Mouse (Mus musculus): Measurements from ENCODE around the gene St3gal3. TPM values are rescaled to one million over a fixed set of nuclear protein-coding genes. Genes with fewer than 3 reads are reported as not detected.
A peak's percentile ranks its signal among the peaks of the same experiment; 100 is the strongest.

St3gal3 gene
- polyA plus RNA-seq, 1 experiment from 2014 or later, result 13.6 TPM

- Histone ChIP-seq H3K9me3 (ENCODE audit: control insufficient read depth, low read length) (no peaks in the 10 kb centered on the region), H3K27ac (ENCODE audit: low read depth, low read length) (no peak overlapping the region), H3K27me3 (replicated peaks; ENCODE audit: control insufficient read depth, insufficient read depth, low read length) (no peaks in the 10 kb centered on the region), H3K36me3 (ENCODE audit: control insufficient read depth, insufficient read depth, low read length) (no peaks in the 10 kb centered on the region), H3K4me3 (ENCODE audit: low read length) (no peak overlapping the region), H3K4me1 (ENCODE audit: control insufficient read depth, insufficient read depth, low read depth, low read length) (peaks cover 5% of the 10 kb centered on the region), H3K9ac (ENCODE audit: low read depth, low read length) (no peak overlapping the region), H3K4me2 (ENCODE audit: low read length) (no peak overlapping the region)
- WGBS, result 67% methylated on average over 9 of the region's 9 CpGs
- ATAC-seq, result no peak
Observed at GRCm38 (mm10) chr4:118028994-118029393, 105.7 kb downstream of the St3gal3 start.

GRCm38 (mm10) chr4:118025931-118026330 is 108.8 kb downstream of the St3gal3 start:
- Histone ChIP-seq H3K27me3 (replicated peaks; ENCODE audit: control insufficient read depth, insufficient read depth, low read length) (no peaks in the 10 kb centered on the region), H3K36me3 (ENCODE audit: control insufficient read depth, insufficient read depth, low read length) (no peaks in the 10 kb centered on the region), H3K4me2 (ENCODE audit: low read length) (no peak overlapping the region), H3K9ac (ENCODE audit: low read depth, low read length) (no peak overlapping the region), H3K9me3 (ENCODE audit: control insufficient read depth, low read length) (no peaks in the 10 kb centered on the region), H3K4me1 (ENCODE audit: control insufficient read depth, insufficient read depth, low read depth, low read length) (peaks cover 5% of the 10 kb centered on the region), H3K27ac (ENCODE audit: low read depth, low read length) (no peak overlapping the region), H3K4me3 (ENCODE audit: low read length) (no peak overlapping the region)
- WGBS, result 90% methylated on average over 7 of the region's 7 CpGs
- no peak for ATAC-seq

- ATAC-seq, result no peak
- Histone ChIP-seq H3K9ac (ENCODE audit: low read depth, low read length) (no peak overlapping the region), H3K27ac (ENCODE audit: low read depth, low read length) (no peak overlapping the region), H3K36me3 (ENCODE audit: control insufficient read depth, insufficient read depth, low read length) (no peaks in the 10 kb centered on the region), H3K4me2 (ENCODE audit: low read length) (no peak overlapping the region), H3K27me3 (replicated peaks; ENCODE audit: control insufficient read depth, insufficient read depth, low read length) (no peaks in the 10 kb centered on the region), H3K4me3 (ENCODE audit: low read length) (no peak overlapping the region), H3K4me1 (ENCODE audit: control insufficient read depth, insufficient read depth, low read depth, low read length) (peaks cover 4% of the 10 kb centered on the region), H3K9me3 (ENCODE audit: control insufficient read depth, low read length) (no peaks in the 10 kb centered on the region)
- WGBS, result 90% methylated on average over 7 of the region's 7 CpGs
Observed at GRCm38 (mm10) chr4:118025381-118025780, 109.3 kb downstream of the St3gal3 start.

- Histone ChIP-seq H3K4me1 (ENCODE audit: control insufficient read depth, insufficient read depth, low read depth, low read length) (0 out of 2 replicates have a peak, but pooled peaks cover 5% of the 10 kb centered on the region), H3K27ac (ENCODE audit: low read depth, low read length) (no peak overlapping the region), H3K9ac (ENCODE audit: low read depth, low read length) (no peak overlapping the region), H3K4me2 (ENCODE audit: low read length) (no peak overlapping the region), H3K27me3 (replicated peaks; ENCODE audit: control insufficient read depth, insufficient read depth, low read length) (no peaks in the 10 kb centered on the region), H3K4me3 (ENCODE audit: low read length) (no peak overlapping the region), H3K9me3 (ENCODE audit: control insufficient read depth, low read length) (no peaks in the 10 kb centered on the region), H3K36me3 (ENCODE audit: control insufficient read depth, insufficient read depth, low read length) (no peaks in the 10 kb centered on the region)
- WGBS, result 91% methylated on average over 3 of the region's 3 CpGs
- no peak for ATAC-seq
Observed at GRCm38 (mm10) chr4:118022811-118023210, 111.9 kb downstream of the St3gal3 start.

- 0 out of 2 replicates have a peak, but pooled peaks cover 5% of the 10 kb centered on the region for H3K4me1 ChIP-seq (ENCODE audit: control insufficient read depth, insufficient read depth, low read depth, low read length)
- 84% methylated on average over 4 of the region's 4 CpGs for WGBS
- no peaks in the 10 kb centered on the region for H3K9me3 ChIP-seq (ENCODE audit: control insufficient read depth, low read length)
- H3K27me3 ChIP-seq (replicated peaks; ENCODE audit: control insufficient read depth, insufficient read depth, low read length), result no peaks in the 10 kb centered on the region
- no peak for ATAC-seq
- H3K4me2 ChIP-seq (ENCODE audit: low read length), result no peak overlapping the region
- H3K9ac ChIP-seq (ENCODE audit: low read depth, low read length), result no peak overlapping the region
- H3K4me3 ChIP-seq (ENCODE audit: low read length), result no peak overlapping the region
- H3K36me3 ChIP-seq (ENCODE audit: control insufficient read depth, insufficient read depth, low read length), result no peaks in the 10 kb centered on the region
- no peak overlapping the region for H3K27ac ChIP-seq (ENCODE audit: low read depth, low read length)
Observed at GRCm38 (mm10) chr4:118022406-118022805, 112.3 kb downstream of the St3gal3 start.

GRCm38 (mm10) chr4:118019640-118020039 is 115.1 kb downstream of the St3gal3 start:
- Histone ChIP-seq H3K4me3 (ENCODE audit: low read length) (no peak overlapping the region), H3K27me3 (replicated peaks; ENCODE audit: control insufficient read depth, insufficient read depth, low read length) (no peaks in the 10 kb centered on the region), H3K27ac (ENCODE audit: low read depth, low read length) (no peak overlapping the region), H3K4me1 (ENCODE audit: control insufficient read depth, insufficient read depth, low read depth, low read length) (peaks cover 16% of the 10 kb centered on the region), H3K36me3 (ENCODE audit: control insufficient read depth, insufficient read depth, low read length) (no peaks in the 10 kb centered on the region), H3K9me3 (ENCODE audit: control insufficient read depth, low read length) (no peaks in the 10 kb centered on the region), H3K4me2 (ENCODE audit: low read length) (no peak overlapping the region), H3K9ac (ENCODE audit: low read depth, low read length) (no peak overlapping the region)
- peak; percentile 55; the same call in 1 of the 2 replicates for ATAC-seq
- WGBS, result 65% methylated on average over 8 of the region's 8 CpGs

- Histone ChIP-seq H3K4me1 (ENCODE audit: control insufficient read depth, insufficient read depth, low read depth, low read length) (peaks cover 16% of the 10 kb centered on the region), H3K36me3 (ENCODE audit: control insufficient read depth, insufficient read depth, low read length) (no peaks in the 10 kb centered on the region), H3K27ac (ENCODE audit: low read depth, low read length) (no peak overlapping the region), H3K9me3 (ENCODE audit: control insufficient read depth, low read length) (no peaks in the 10 kb centered on the region), H3K4me2 (ENCODE audit: low read length) (no peak overlapping the region), H3K9ac (ENCODE audit: low read depth, low read length) (no peak overlapping the region), H3K27me3 (replicated peaks; ENCODE audit: control insufficient read depth, insufficient read depth, low read length) (no peaks in the 10 kb centered on the region), H3K4me3 (ENCODE audit: low read length) (no peak overlapping the region)
- 56% methylated on average over 5 of the region's 5 CpGs for WGBS
- ATAC-seq, result peak; percentile 70
Observed at GRCm38 (mm10) chr4:118019218-118019617, 115.5 kb downstream of the St3gal3 start.

GRCm38 (mm10) chr4:118017021-118017805 is 117.5 kb downstream of the St3gal3 start:
- H3K9ac ChIP-seq (ENCODE audit: low read depth, low read length), result no peak overlapping the region
- no peak overlapping the region for H3K4me2 ChIP-seq (ENCODE audit: low read length)
- H3K9me3 ChIP-seq (ENCODE audit: control insufficient read depth, low read length), result no peaks in the 10 kb centered on the region
- H3K27ac ChIP-seq (ENCODE audit: low read depth, low read length), result no peak overlapping the region; the same call in 1 of the 2 replicates
- H3K27me3 ChIP-seq (replicated peaks; ENCODE audit: control insufficient read depth, insufficient read depth, low read length), result no peaks in the 10 kb centered on the region
- H3K36me3 ChIP-seq (ENCODE audit: control insufficient read depth, insufficient read depth, low read length), result no peaks in the 10 kb centered on the region
- H3K4me3 ChIP-seq (ENCODE audit: low read length), result no peak overlapping the region
- peaks cover 16% of the 10 kb centered on the region for H3K4me1 ChIP-seq (ENCODE audit: control insufficient read depth, insufficient read depth, low read depth, low read length)
- WGBS, result 59% methylated on average over 16 of the region's 16 CpGs
- ATAC-seq, result no peak

- Histone ChIP-seq H3K4me2 (ENCODE audit: low read length) (no peak overlapping the region), H3K27me3 (replicated peaks; ENCODE audit: control insufficient read depth, insufficient read depth, low read length) (no peaks in the 10 kb centered on the region), H3K9me3 (ENCODE audit: control insufficient read depth, low read length) (no peaks in the 10 kb centered on the region), H3K27ac (ENCODE audit: low read depth, low read length) (no peak overlapping the region), H3K36me3 (ENCODE audit: control insufficient read depth, insufficient read depth, low read length) (no peaks in the 10 kb centered on the region), H3K4me3 (ENCODE audit: low read length) (no peak overlapping the region), H3K9ac (ENCODE audit: low read depth, low read length) (no peak overlapping the region), H3K4me1 (ENCODE audit: control insufficient read depth, insufficient read depth, low read depth, low read length) (peaks cover 16% of the 10 kb centered on the region)
- ATAC-seq, result no peak
- 42% methylated on average over 10 of the region's 10 CpGs for WGBS
Observed at GRCm38 (mm10) chr4:118016323-118016911, 118.3 kb downstream of the St3gal3 start.

Data from hindbrain, embryonic 16.5 days (tissue).